Mouse (Mus musculus): Measurements from ENCODE around the gene Tns3. TPM values are rescaled to one million over a fixed set of nuclear protein-coding genes. Genes with fewer than 3 reads are reported as not detected.

Tns3 gene
- polyA plus RNA-seq, 1 experiment: 24.2 TPM

DNA sequence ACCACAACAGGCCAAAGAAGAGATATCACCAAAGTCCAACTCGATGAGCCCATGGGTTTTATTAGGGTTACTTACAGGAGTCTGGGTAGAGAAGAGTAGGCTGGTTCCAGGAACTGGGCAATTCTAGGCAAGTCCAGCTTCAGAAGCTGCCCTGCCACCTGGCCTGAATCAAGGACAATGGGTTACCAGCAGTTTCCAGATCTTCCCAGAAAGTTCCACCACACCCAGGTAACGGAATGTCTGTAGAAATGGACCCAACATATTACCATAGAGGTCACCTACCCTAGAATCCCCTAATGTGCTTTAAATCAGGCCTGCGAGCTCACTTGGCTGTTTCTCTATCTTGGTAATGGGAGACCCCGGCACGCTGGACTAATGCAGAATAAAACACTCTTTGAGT lies 29.8 kb upstream of the Tns3 start:
- no peak overlapping the region for H3K4me3 ChIP-seq (ENCODE audit: insufficient read depth, low read length)
- H3K27ac ChIP-seq (ENCODE audit: insufficient read depth, low read length): no peak overlapping the region
- H3K4me1 ChIP-seq (ENCODE audit: control insufficient read depth, insufficient read depth, low read length): 0 out of 2 replicates have a peak, but pooled peaks cover 1% of the 10 kb centered on the region
- TF ChIP-seq CTCF (IDR thresholded peaks at IDR 0.05; ENCODE audit: extremely low read depth, insufficient read depth, low read length) (no peak), POLR2A (IDR thresholded peaks at IDR 0.05; ENCODE audit: extremely low read depth, insufficient read depth, low read length) (no peak)

DNA sequence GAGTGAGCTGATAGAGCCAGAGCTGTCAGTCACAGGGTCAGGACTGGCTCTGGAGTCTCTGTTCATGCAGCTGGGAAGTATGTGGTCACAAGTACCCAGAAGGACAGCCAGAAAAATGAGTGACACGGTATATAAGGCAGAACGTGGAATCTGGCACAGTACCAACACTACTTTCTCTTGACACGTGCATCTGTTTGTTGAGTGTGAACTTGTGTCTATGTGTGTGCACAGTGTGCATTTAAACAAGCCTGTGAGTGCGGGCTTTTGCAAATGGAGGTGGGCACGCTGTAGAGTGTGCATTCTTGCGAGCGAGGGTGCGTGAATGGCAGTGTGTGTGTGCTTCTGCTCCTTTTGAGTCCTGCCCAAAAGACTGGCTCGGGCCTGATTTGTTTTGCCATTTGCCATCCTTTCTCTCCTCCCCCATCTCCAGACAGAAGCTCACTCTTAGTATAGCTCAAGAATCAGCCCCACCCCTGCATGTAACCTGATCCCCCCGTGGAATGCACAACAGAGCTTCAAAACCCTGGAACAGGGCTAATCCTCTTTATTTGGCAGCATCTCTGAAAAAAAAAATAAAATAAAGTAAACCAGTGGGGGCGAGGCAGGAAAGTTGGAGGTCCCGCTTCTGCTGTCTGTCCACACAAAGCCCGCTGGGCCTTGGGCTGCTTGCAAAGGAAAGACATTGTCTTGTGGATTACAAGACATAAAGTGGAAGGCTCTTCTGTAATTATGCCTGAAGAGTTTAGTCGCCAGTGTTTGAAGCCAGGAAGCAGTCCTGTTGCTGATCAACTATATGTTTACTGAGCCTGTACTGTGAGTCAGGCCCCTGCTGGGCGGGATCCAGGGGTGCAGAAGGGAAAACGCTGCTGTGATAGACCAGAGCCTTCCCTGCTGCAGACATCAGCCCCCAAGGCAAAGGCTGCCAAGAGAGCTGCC lies 28.5 kb upstream of the Tns3 start:
- TF ChIP-seq CTCF (IDR thresholded peaks at IDR 0.05; ENCODE audit: extremely low read depth, insufficient read depth, low read length) (no peak), POLR2A (IDR thresholded peaks at IDR 0.05; ENCODE audit: extremely low read depth, insufficient read depth, low read length) (no peak)
- Histone ChIP-seq H3K4me1 (ENCODE audit: control insufficient read depth, insufficient read depth, low read length) (0 out of 2 replicates have a peak, but pooled peaks cover 1% of the 10 kb centered on the region), H3K4me3 (ENCODE audit: insufficient read depth, low read length) (no peak overlapping the region), H3K27ac (ENCODE audit: insufficient read depth, low read length) (no peak overlapping the region)

DNA sequence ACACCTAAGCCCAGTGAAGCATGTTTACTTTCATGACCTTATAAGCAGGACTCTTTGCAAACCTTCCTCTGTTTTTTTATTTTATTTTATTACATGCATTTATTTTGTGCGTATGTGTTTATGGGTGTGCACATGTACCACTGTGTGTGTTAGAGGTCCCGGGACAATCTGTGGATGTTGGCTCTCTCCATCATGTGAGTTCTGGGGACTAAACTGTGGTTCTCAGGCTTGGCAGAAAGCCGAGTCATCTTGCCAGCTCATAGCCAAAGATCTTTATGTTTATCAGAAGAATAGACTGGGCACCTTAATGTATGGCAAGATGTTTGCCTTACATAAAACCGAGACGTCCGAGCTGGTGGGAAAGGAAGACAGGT lies 27.8 kb upstream of the Tns3 start:
- TF ChIP-seq POLR2A (IDR thresholded peaks at IDR 0.05; ENCODE audit: extremely low read depth, insufficient read depth, low read length) (no peak), CTCF (IDR thresholded peaks at IDR 0.05; ENCODE audit: extremely low read depth, insufficient read depth, low read length) (no peak)
- no peak overlapping the region for H3K4me3 ChIP-seq (ENCODE audit: insufficient read depth, low read length)
- H3K27ac ChIP-seq (ENCODE audit: insufficient read depth, low read length): no peak overlapping the region
- 0 out of 2 replicates have a peak, but pooled peaks cover 1% of the 10 kb centered on the region for H3K4me1 ChIP-seq (ENCODE audit: control insufficient read depth, insufficient read depth, low read length)

DNA sequence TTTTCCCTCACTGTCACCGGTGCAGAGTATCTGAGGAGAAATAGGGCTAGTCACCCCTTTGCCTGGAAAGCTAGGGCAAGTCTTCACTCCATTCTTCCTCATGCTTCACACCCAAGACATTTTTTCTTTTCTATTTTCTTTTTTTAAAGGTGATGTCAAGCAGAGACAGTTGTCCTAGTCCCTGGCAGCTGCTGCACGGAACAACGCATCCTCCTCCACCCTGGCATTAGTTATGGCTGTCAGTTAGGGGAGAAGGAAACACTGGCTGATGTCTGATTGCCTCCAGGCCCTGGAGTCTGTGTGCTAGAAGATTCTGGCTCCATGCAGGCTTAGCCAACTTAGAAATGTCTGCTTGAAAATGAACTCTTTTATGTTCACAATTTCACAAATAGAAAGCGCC lies 27.3 kb upstream of the Tns3 start:
- H3K4me3 ChIP-seq (ENCODE audit: insufficient read depth, low read length): no peak overlapping the region
- H3K27ac ChIP-seq (ENCODE audit: insufficient read depth, low read length): no peak overlapping the region
- no peak for TF ChIP-seq POLR2A (IDR thresholded peaks at IDR 0.05; ENCODE audit: extremely low read depth, insufficient read depth, low read length)
- TF ChIP-seq CTCF (IDR thresholded peaks at IDR 0.05; ENCODE audit: extremely low read depth, insufficient read depth, low read length): no peak
- 0 out of 2 replicates have a peak, but pooled peaks cover 1% of the 10 kb centered on the region for H3K4me1 ChIP-seq (ENCODE audit: control insufficient read depth, insufficient read depth, low read length)

DNA sequence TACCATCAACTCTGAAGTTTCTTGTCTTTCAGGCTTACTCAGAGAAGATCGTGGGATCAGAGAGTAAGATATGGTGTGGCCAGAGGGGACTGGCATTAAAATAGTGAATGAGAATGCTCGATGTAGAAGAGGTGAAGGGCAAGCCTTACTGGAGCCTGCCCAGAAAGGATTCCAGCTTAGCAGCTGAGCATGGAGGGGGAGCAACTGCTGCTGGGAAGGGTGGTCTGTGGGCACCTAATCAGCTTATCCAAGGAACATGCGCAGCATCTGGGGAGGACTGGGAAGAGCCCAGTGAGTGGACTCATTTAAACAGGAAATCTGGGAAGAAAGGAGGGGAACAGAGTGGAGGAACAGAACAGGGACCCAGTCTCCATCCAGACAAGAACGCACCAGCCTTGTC lies 26.3 kb upstream of the Tns3 start:
- 0 out of 2 replicates have a peak, but pooled peaks cover 1% of the 10 kb centered on the region for H3K4me1 ChIP-seq (ENCODE audit: control insufficient read depth, insufficient read depth, low read length)
- no peak overlapping the region for H3K27ac ChIP-seq (ENCODE audit: insufficient read depth, low read length)
- no peak overlapping the region for H3K4me3 ChIP-seq (ENCODE audit: insufficient read depth, low read length)
- no peak for TF ChIP-seq POLR2A (IDR thresholded peaks at IDR 0.05; ENCODE audit: extremely low read depth, insufficient read depth, low read length)
- TF ChIP-seq CTCF (IDR thresholded peaks at IDR 0.05; ENCODE audit: extremely low read depth, insufficient read depth, low read length): no peak

DNA sequence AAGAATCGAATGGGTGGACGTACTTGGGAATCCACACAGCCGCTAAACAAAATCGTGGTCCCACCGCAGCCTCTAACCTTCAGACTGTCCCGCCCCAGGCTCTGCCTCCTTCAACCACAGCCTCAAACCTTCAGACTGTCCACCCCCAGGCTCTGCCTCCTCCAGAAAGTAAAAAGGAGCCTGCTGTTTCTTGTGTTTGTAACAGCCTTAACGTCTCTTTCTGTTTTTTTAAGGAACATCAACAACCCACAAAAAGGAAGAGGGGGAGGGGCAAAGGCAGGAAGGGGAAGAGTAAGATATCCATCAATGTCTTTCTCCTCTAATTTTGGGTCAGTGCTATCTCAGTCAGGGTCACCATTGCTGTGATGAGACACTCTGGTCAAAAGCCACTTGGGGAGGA lies 25.2 kb upstream of the Tns3 start:
- Histone ChIP-seq H3K27ac (ENCODE audit: insufficient read depth, low read length) (no peak overlapping the region), H3K4me1 (ENCODE audit: control insufficient read depth, insufficient read depth, low read length) (0 out of 2 replicates have a peak, but pooled peaks cover 1% of the 10 kb centered on the region), H3K4me3 (ENCODE audit: insufficient read depth, low read length) (no peak overlapping the region)
- no peak for TF ChIP-seq CTCF (IDR thresholded peaks at IDR 0.05; ENCODE audit: extremely low read depth, insufficient read depth, low read length)
- TF ChIP-seq POLR2A (IDR thresholded peaks at IDR 0.05; ENCODE audit: extremely low read depth, insufficient read depth, low read length): no peak

DNA sequence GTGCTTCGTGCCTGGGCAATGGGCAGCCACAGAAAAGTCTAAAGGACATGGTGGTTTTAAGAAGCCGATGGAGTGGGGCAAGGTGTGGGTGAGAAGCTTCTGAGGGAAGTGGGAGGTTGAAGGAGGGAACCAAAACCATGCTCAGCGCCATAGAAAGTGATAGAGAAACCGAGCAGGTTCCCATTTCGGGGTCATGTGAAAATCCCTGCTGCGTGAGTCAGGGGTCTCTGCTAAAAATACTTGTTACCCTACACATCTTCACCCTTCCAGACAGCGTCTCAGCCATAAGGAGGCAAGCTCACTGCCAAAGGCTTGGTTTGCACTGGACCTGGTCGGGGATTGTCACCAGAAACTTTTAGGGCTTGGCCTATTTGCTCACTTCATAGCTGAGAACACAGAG lies 24.6 kb upstream of the Tns3 start:
- TF ChIP-seq POLR2A (IDR thresholded peaks at IDR 0.05; ENCODE audit: extremely low read depth, insufficient read depth, low read length) (no peak), CTCF (IDR thresholded peaks at IDR 0.05; ENCODE audit: extremely low read depth, insufficient read depth, low read length) (no peak)
- Histone ChIP-seq H3K4me1 (ENCODE audit: control insufficient read depth, insufficient read depth, low read length) (0 out of 2 replicates have a peak, but pooled peaks cover 1% of the 10 kb centered on the region), H3K4me3 (ENCODE audit: insufficient read depth, low read length) (no peak overlapping the region), H3K27ac (ENCODE audit: insufficient read depth, low read length) (no peak overlapping the region)

DNA sequence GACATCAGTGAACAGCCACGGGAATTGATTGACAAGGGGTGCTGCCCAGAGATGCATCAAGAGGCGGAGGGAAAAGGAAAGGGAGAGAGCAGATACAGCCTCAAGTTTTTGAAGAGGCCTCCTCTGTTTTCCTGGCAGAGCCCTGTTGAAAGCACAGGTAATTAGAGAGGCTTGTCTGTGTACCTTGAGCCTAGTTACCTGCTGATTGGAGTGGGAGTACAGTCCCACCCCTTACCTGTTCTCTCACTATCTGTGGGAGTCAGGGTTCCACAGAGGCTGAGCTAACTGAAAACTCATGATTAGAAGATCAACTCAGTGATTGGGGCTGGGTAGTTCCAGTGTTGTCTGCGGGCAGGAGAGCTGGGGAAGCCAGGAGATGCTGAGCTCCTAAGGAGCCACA lies 22.2 kb upstream of the Tns3 start:
- TF ChIP-seq POLR2A (IDR thresholded peaks at IDR 0.05; ENCODE audit: extremely low read depth, insufficient read depth, low read length) (no peak), CTCF (IDR thresholded peaks at IDR 0.05; ENCODE audit: extremely low read depth, insufficient read depth, low read length) (no peak)
- Histone ChIP-seq H3K4me1 (ENCODE audit: control insufficient read depth, insufficient read depth, low read length) (no peaks in the 10 kb centered on the region), H3K27ac (ENCODE audit: insufficient read depth, low read length) (no peak overlapping the region), H3K4me3 (ENCODE audit: insufficient read depth, low read length) (no peak overlapping the region)

DNA sequence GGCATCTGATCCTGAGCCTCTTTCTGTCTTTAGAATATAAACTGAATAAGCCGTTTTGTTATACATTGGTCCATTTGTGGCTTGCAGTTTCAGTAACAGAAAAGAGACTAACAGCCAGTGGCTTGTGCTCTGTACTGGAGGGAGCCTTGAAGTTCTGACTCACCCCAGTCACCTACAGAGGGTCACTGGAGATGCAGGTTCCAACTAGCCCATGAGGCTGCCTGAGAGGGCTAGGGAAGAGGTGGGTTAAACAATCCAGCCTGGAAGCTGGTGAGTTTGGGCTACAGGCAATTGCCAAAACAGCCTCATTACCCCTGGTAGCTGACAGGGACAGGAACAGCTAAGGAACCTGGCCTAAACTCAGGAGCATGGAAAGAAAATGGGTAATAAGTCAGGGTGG lies 21.7 kb upstream of the Tns3 start:
- TF ChIP-seq CTCF (IDR thresholded peaks at IDR 0.05; ENCODE audit: extremely low read depth, insufficient read depth, low read length) (no peak), POLR2A (IDR thresholded peaks at IDR 0.05; ENCODE audit: extremely low read depth, insufficient read depth, low read length) (no peak)
- H3K4me3 ChIP-seq (ENCODE audit: insufficient read depth, low read length): no peak overlapping the region
- H3K27ac ChIP-seq (ENCODE audit: insufficient read depth, low read length): no peak overlapping the region
- no peaks in the 10 kb centered on the region for H3K4me1 ChIP-seq (ENCODE audit: control insufficient read depth, insufficient read depth, low read length)

DNA sequence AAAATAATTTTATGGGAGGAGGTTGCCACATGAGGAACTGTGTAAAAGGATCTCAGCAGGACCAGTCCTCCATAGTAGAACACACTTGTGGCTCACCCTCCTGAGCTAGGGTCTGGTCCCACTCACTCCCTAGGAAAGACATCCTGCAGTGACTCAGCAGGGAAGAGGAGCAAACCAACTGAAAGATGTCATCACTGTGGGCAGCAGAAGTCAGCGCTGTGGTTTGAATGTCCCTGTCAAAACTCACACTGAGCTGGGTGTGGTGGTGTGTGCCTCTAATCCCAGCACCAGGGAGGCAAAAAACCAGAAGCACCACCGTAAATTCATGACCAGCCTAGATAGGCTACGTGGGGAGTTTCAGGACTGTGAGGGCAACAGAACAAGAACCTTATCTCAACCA lies 20.9 kb upstream of the Tns3 start:
- TF ChIP-seq POLR2A (IDR thresholded peaks at IDR 0.05; ENCODE audit: extremely low read depth, insufficient read depth, low read length) (no peak), CTCF (IDR thresholded peaks at IDR 0.05; ENCODE audit: extremely low read depth, insufficient read depth, low read length) (no peak)
- H3K4me1 ChIP-seq (ENCODE audit: control insufficient read depth, insufficient read depth, low read length): no peaks in the 10 kb centered on the region
- H3K27ac ChIP-seq (ENCODE audit: insufficient read depth, low read length): no peak overlapping the region
- no peak overlapping the region for H3K4me3 ChIP-seq (ENCODE audit: insufficient read depth, low read length)
